Mouse (Mus musculus) G1E (cell line): ENCODE data around the gene Spock3. TPM values are rescaled to one million over a fixed set of nuclear protein-coding genes. Genes with fewer than 3 reads are reported as not detected.
"Not testable (repeated sequence)": the region's sequence is repeated elsewhere in the genome, so short reads cannot be mapped to it uniquely, and the experiment has no call there.

Experiments used
- ATAC-seq: 2 replicates; pipeline ENCODE4 v1.8.0; 2016; ENCODE audit warnings: mild to moderate bottlenecking; ENCODE audit not compliant: insufficient number of reproducible peaks, poor library complexity, low FRiP score, severe bottlenecking; ENCODE audit errors: extremely low read depth
- DNase-seq: peaks from one replicate; pipeline ENCODE4 v3.0.0; 2012; ENCODE audit warnings: low spot score
- H3K27me3 ChIP-seq: 2 replicates; pipeline ENCODE4 v1.6.1; 2012; ENCODE audit warnings: mild to moderate bottlenecking, low read length, inconsistent platforms; ENCODE audit not compliant: insufficient read depth
- H3K36me3 ChIP-seq: replicated peaks from 2 replicates; pipeline ENCODE3; 2012; ENCODE audit warnings: mild to moderate bottlenecking, inconsistent platforms
- H3K4me1 ChIP-seq: 2 replicates; pipeline ENCODE4 v1.6.1; 2012; ENCODE audit warnings: low read depth, low read length, inconsistent platforms, mixed read lengths; ENCODE audit not compliant: insufficient read depth
- H3K4me3 ChIP-seq: 2 replicates; pipeline ENCODE4 v1.5.1; 2012; ENCODE audit warnings: low read depth, mild to moderate bottlenecking, inconsistent platforms, low read length, moderate library complexity, mixed read lengths
- H3K9me3 ChIP-seq: replicated peaks from 2 replicates; pipeline ENCODE4 v1.6.1; 2012; ENCODE audit warnings: inconsistent platforms
- CTCF ChIP-seq: IDR thresholded peaks from 2 replicates; pipeline ENCODE4 v1.5.1; 2012; ENCODE audit warnings: low read depth, low read length, inconsistent platforms, mixed read lengths
- GATA1 ChIP-seq: IDR thresholded peaks from 2 replicates; pipeline ENCODE4 v1.6.1; 2012; ENCODE audit warnings: borderline replicate concordance, low read length, inconsistent platforms, mixed read lengths
- GATA2 ChIP-seq: IDR thresholded peaks from 2 replicates; pipeline ENCODE4 v1.6.1; 2012; ENCODE audit warnings: low read depth, low read length, inconsistent platforms, borderline replicate concordance
- POLR2AphosphoS5 ChIP-seq: IDR thresholded peaks from 2 replicates; pipeline ENCODE4 v1.6.1; 2012; ENCODE audit warnings: low read depth, low read length, inconsistent platforms; ENCODE audit not compliant: insufficient replicate concordance
- TAL1 ChIP-seq: conservative IDR thresholded peaks from 2 replicates; pipeline ENCODE4 v1.6.1; 2012; ENCODE audit warnings: low read depth, low read length, inconsistent platforms, mixed read lengths
- polyA plus RNA-seq: library from polyadenylated mRNA; stranded (reverse); fragments of >175 nt; gene quantifications from 2 replicates; pipeline ENCODE4 v1.2.3, GENCODE M21; 2012
- total RNA-seq, 2 experiments: library from RNA; stranded (forward) in 1 of 2; stranded (reverse) in 1 of 2; fragments of 200-1000 nt in 1 of 2; fragments of >200 nt in 1 of 2; fragmentation: Nextera tagmentation in 1 of 2; gene quantifications; 2 replicates each; pipeline ENCODE4 v1.2.3; 2014 to 2017

Gene Spock3
- total and polyA plus RNA-seq, 3 experiments: 0.05 TPM; not detected in 2

GRCm38 (mm10) chr8:63098200-63098599 is 147.4 kb downstream of the Spock3 start:
- TF ChIP-seq TAL1 (no peak), POLR2AphosphoS5 (no peak)
- no peak for DNase-seq
- Histone ChIP-seq H3K36me3 (no peaks in the 10 kb centered on the region), H3K27me3 (no peaks in the 10 kb centered on the region), H3K4me3 (no peak overlapping the region), H3K9me3 (0 out of 2 replicates have a peak, but pooled peaks cover 2% of the 10 kb centered on the region), H3K4me1 (no peaks in the 10 kb centered on the region)
- no peak for ATAC-seq

- H3K4me1 ChIP-seq: no peaks in the 10 kb centered on the region
- no peak overlapping the region for H3K4me3 ChIP-seq
- no peak for DNase-seq
These were observed 159.0 kb downstream of the Spock3 start for GRCm38 (mm10) chr8:63109761-63110160.

GRCm38 (mm10) chr8:63112919-63113318 is 162.1 kb downstream of the Spock3 start:
- H3K36me3 ChIP-seq: no peaks in the 10 kb centered on the region
- TF ChIP-seq GATA1 (no peak), CTCF (no peak), TAL1 (no peak), POLR2AphosphoS5 (no peak), GATA2 (no peak)
- ATAC-seq (no peak), DNase-seq (no peak)
- H3K9me3 ChIP-seq: no peaks in the 10 kb centered on the region
- H3K4me3 ChIP-seq: no peak overlapping the region
- H3K4me1 ChIP-seq: no peaks in the 10 kb centered on the region
- no peaks in the 10 kb centered on the region for H3K27me3 ChIP-seq

More at GRCm38 (mm10) chr8:63109761-63110160, 159.0 kb downstream of the Spock3 start:
- Histone ChIP-seq H3K36me3 (no peaks in the 10 kb centered on the region), H3K27me3 (no peaks in the 10 kb centered on the region), H3K9me3 (no peaks in the 10 kb centered on the region)
- TF ChIP-seq TAL1 (no peak), CTCF (no peak), POLR2AphosphoS5 (no peak), GATA2 (no peak), GATA1 (no peak)
- ATAC-seq: no peak

GRCm38 (mm10) chr8:63120508-63120907 is 169.7 kb downstream of the Spock3 start:
- TF ChIP-seq GATA1 (no peak), TAL1 (no peak), CTCF (no peak), POLR2AphosphoS5 (no peak), GATA2 (no peak)
- ATAC-seq (no peak), DNase-seq (no peak)
- H3K4me3 ChIP-seq: no peak overlapping the region
- no peaks in the 10 kb centered on the region for H3K9me3 ChIP-seq
- no peaks in the 10 kb centered on the region for H3K36me3 ChIP-seq
- no peaks in the 10 kb centered on the region for H3K27me3 ChIP-seq
- H3K4me1 ChIP-seq: no peaks in the 10 kb centered on the region

- TF ChIP-seq GATA2 (no peak), GATA1 (no peak), TAL1 (no peak), POLR2AphosphoS5 (no peak), CTCF (no peak)
- Histone ChIP-seq H3K9me3 (no peaks in the 10 kb centered on the region), H3K4me1 (no peaks in the 10 kb centered on the region), H3K27me3 (no peaks in the 10 kb centered on the region), H3K4me3 (no peak overlapping the region), H3K36me3 (no peaks in the 10 kb centered on the region)
- DNase-seq: no peak
- ATAC-seq: no peak
These were observed 184.6 kb downstream of the Spock3 start for GRCm38 (mm10) chr8:63135406-63135805.

- DNase-seq, H3K9me3 ChIP-seq, ATAC-seq, H3K4me1 ChIP-seq, H3K27me3 ChIP-seq, H3K4me3 ChIP-seq, H3K36me3 ChIP-seq: not testable (repeated sequence)
These were observed 213.1 kb downstream of the Spock3 start for GRCm38 (mm10) chr8:63163861-63164260.

GRCm38 (mm10) chr8:63165326-63165725 is 214.5 kb downstream of the Spock3 start:
- ATAC-seq (no peak), DNase-seq (no peak)
- no peaks in the 10 kb centered on the region for H3K4me1 ChIP-seq
- no peak overlapping the region for H3K4me3 ChIP-seq
- no peaks in the 10 kb centered on the region for H3K36me3 ChIP-seq
- H3K9me3 ChIP-seq: no peaks in the 10 kb centered on the region
- no peak for TF ChIP-seq TAL1
- TF ChIP-seq GATA2: no peak
- no peak for TF ChIP-seq POLR2AphosphoS5
- no peak for TF ChIP-seq CTCF
- TF ChIP-seq GATA1: no peak
- H3K27me3 ChIP-seq: no peaks in the 10 kb centered on the region
